Mouse (Mus musculus): ENCODE measurements around the gene Frmd8. TPM values are rescaled to one million over a fixed set of nuclear protein-coding genes. Genes with fewer than 3 reads are reported as not detected.

The Frmd8 gene
- polyA plus RNA-seq, 1 experiment from 2014 or later, result 9.4 TPM

DNA sequence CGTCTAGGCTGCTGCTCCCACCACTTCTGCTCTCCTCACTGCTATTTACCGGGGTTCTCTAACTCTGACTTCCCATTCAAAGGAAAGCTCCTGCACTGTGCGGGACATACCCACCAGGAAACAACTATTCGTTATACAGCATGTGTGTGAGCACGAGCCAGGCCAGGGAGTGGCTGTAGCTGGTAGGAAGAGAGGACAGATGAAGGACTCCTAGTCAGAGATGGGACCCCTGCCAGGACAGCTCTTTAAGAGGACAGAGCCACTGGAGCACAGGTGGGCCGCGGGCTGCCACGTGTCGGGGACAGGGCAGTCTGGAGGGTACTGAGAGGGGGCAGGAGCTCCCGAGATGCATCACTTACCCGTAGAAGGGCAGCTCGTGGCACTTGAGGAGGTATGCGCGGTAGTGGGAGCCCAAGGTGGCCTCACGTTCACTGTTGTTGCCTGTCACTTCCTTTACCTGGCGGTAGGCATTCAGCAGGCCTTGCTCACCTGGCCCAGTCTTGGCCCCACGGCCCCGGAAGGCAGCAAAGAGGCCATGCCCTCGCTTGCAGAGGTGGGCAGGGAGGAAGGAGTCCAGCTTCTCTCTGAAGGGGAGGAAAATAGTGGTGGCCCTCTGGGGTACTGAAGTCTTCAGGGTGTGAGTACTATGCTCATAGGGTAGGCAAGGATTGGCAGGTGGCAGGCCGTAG, 10.2 kb downstream of the Frmd8 start:
- Histone ChIP-seq H3K27me3 (ENCODE audit: control insufficient read depth, insufficient read depth, low read length) (no peaks in the 10 kb centered on the region), H3K27ac (ENCODE audit: low read depth, low read length) (no peak overlapping the region), H3K4me3 (ENCODE audit: low read depth, low read length) (no peak overlapping the region), H3K36me3 (ENCODE audit: control insufficient read depth, insufficient read depth, low read length) (peaks cover 18% of the 10 kb centered on the region), H3K4me1 (ENCODE audit: control insufficient read depth, insufficient read depth, low read length) (no peaks in the 10 kb centered on the region), H3K4me2 (ENCODE audit: low read depth, low read length) (no peak overlapping the region), H3K9me3 (ENCODE audit: control insufficient read depth, low read length) (no peaks in the 10 kb centered on the region), H3K9ac (replicated peaks; ENCODE audit: low read depth, low read length) (no peak overlapping the region)
- 93% methylated on average over 20 of the region's 20 CpGs for WGBS
- ATAC-seq (ENCODE audit: low read depth), result no peak

DNA sequence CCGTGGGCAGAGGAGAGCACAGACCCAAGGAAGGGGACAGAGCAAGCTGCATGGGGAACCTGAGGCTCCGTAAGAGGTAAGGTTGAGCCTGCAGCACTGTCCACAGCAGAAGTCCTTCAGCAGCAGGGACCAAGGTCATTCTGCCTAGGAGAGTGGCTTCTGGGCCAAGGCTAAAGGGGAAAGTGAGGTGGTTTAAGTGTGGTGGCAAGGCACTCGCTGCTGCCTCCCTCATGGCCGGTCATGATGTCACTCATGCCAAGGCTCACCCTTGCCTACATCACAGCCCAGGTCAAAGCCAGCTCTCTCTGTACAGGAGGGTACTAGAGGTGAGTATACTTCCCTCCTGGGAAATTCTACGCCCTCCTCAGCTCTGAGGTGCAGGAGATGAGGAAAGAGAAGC, 11.3 kb downstream of the Frmd8 start:
- no peaks in the 10 kb centered on the region for H3K9me3 ChIP-seq (ENCODE audit: control insufficient read depth, low read length)
- no peak for ATAC-seq (ENCODE audit: low read depth)
- H3K4me3 ChIP-seq (ENCODE audit: low read depth, low read length), result no peak overlapping the region
- no peak overlapping the region for H3K27ac ChIP-seq (ENCODE audit: low read depth, low read length)
- no peaks in the 10 kb centered on the region for H3K4me1 ChIP-seq (ENCODE audit: control insufficient read depth, insufficient read depth, low read length)
- H3K9ac ChIP-seq (replicated peaks; ENCODE audit: low read depth, low read length), result no peak overlapping the region
- H3K36me3 ChIP-seq (ENCODE audit: control insufficient read depth, insufficient read depth, low read length), result peaks cover 12% of the 10 kb centered on the region
- WGBS, result 95% methylated on average over 5 of the region's 5 CpGs
- no peak overlapping the region for H3K4me2 ChIP-seq (ENCODE audit: low read depth, low read length)
- H3K27me3 ChIP-seq (ENCODE audit: control insufficient read depth, insufficient read depth, low read length), result no peaks in the 10 kb centered on the region

GRCm38 (mm10) chr19:5862335-5863085, 12.6 kb downstream of the Frmd8 start:
- Histone ChIP-seq H3K27me3 (ENCODE audit: control insufficient read depth, insufficient read depth, low read length) (no peaks in the 10 kb centered on the region), H3K36me3 (ENCODE audit: control insufficient read depth, insufficient read depth, low read length) (peaks cover 11% of the 10 kb centered on the region; the same call in 1 of the 2 replicates), H3K4me1 (ENCODE audit: control insufficient read depth, insufficient read depth, low read length) (no peaks in the 10 kb centered on the region), H3K4me3 (ENCODE audit: low read depth, low read length) (no peak overlapping the region), H3K4me2 (ENCODE audit: low read depth, low read length) (no peak overlapping the region), H3K27ac (ENCODE audit: low read depth, low read length) (no peak overlapping the region), H3K9ac (replicated peaks; ENCODE audit: low read depth, low read length) (no peak overlapping the region), H3K9me3 (ENCODE audit: control insufficient read depth, low read length) (no peaks in the 10 kb centered on the region)
- ATAC-seq (ENCODE audit: low read depth), result no peak
- 96% methylated on average over 14 of the region's 14 CpGs for WGBS

DNA sequence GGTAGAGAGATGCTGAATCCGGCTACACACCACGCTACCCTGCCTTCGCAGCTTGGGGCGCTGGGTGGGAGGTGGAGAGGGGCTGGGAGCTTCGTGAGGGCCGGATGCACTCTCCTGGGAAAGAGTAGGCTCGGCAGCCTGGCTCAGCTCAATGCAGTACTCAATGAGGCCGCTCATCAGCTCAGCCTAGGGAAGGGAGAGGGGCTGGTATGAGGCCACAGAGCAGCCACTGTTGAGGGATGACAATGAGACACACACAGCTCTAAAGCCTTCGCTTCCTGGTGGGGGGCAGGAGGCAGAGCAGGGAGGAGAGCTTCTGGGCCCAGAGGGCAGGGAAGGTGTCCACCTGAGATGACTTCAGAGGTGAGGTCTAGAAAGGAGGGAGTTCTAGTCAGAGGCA, 18.5 kb downstream of the Frmd8 start:
- Histone ChIP-seq H3K4me1 (ENCODE audit: control insufficient read depth, insufficient read depth, low read length) (no peaks in the 10 kb centered on the region), H3K27me3 (ENCODE audit: control insufficient read depth, insufficient read depth, low read length) (no peaks in the 10 kb centered on the region), H3K4me3 (ENCODE audit: low read depth, low read length) (no peak overlapping the region), H3K9ac (replicated peaks; ENCODE audit: low read depth, low read length) (no peak overlapping the region), H3K36me3 (ENCODE audit: control insufficient read depth, insufficient read depth, low read length) (peaks cover 17% of the 10 kb centered on the region), H3K4me2 (ENCODE audit: low read depth, low read length) (no peak overlapping the region), H3K27ac (ENCODE audit: low read depth, low read length) (no peak overlapping the region), H3K9me3 (ENCODE audit: control insufficient read depth, low read length) (no peaks in the 10 kb centered on the region)
- no peak for ATAC-seq (ENCODE audit: low read depth)
- WGBS, result 87% methylated on average over 9 of the region's 9 CpGs

GRCm38 (mm10) chr19:5852035-5852722, 22.9 kb downstream of the Frmd8 start:
- no peak overlapping the region for H3K4me3 ChIP-seq (ENCODE audit: low read depth, low read length)
- H3K4me2 ChIP-seq (ENCODE audit: low read depth, low read length), result no peak overlapping the region
- H3K27ac ChIP-seq (ENCODE audit: low read depth, low read length), result no peak overlapping the region
- no peak for ATAC-seq (ENCODE audit: low read depth)
- no peaks in the 10 kb centered on the region for H3K9me3 ChIP-seq (ENCODE audit: control insufficient read depth, low read length)
- H3K36me3 ChIP-seq (ENCODE audit: control insufficient read depth, insufficient read depth, low read length), result peaks cover 12% of the 10 kb centered on the region
- H3K4me1 ChIP-seq (ENCODE audit: control insufficient read depth, insufficient read depth, low read length), result peaks cover 22% of the 10 kb centered on the region
- no peaks in the 10 kb centered on the region for H3K27me3 ChIP-seq (ENCODE audit: control insufficient read depth, insufficient read depth, low read length)
- WGBS, result 89% methylated on average over 12 of the region's 12 CpGs
- no peak overlapping the region for H3K9ac ChIP-seq (replicated peaks; ENCODE audit: low read depth, low read length)

- ATAC-seq (ENCODE audit: low read depth), result no peak
- Histone ChIP-seq H3K4me2 (ENCODE audit: low read depth, low read length) (no peak overlapping the region), H3K36me3 (ENCODE audit: control insufficient read depth, insufficient read depth, low read length) (peaks cover 11% of the 10 kb centered on the region), H3K9me3 (ENCODE audit: control insufficient read depth, low read length) (no peaks in the 10 kb centered on the region), H3K4me1 (ENCODE audit: control insufficient read depth, insufficient read depth, low read length) (peaks cover 26% of the 10 kb centered on the region), H3K27ac (ENCODE audit: low read depth, low read length) (no peak overlapping the region), H3K9ac (replicated peaks; ENCODE audit: low read depth, low read length) (no peak overlapping the region), H3K4me3 (ENCODE audit: low read depth, low read length) (no peak overlapping the region), H3K27me3 (ENCODE audit: control insufficient read depth, insufficient read depth, low read length) (no peaks in the 10 kb centered on the region)
- WGBS, result 72% methylated on average over 5 of the region's 5 CpGs
Measured at GRCm38 (mm10) chr19:5851481-5851971, 23.5 kb downstream of the Frmd8 start.

DNA sequence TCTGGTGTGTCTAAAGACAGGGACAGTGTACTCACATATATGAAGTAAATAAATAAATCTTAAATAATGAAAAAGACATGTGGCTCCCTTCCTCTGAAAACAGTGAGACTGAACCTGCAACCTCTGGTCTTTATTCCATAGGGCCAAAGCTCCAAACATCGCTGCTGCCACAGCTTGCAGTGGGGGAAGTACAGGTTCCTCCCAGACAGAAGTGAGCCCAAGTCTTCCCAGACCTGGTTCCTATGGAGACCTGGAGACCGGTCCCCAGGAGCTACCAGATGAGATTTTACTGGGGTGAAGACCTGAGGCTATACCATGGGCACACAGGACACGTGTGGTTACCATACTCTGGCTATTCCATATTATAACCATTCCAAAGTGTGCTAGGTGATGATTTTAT, 24.2 kb downstream of the Frmd8 start:
- Histone ChIP-seq H3K9me3 (ENCODE audit: control insufficient read depth, low read length) (no peaks in the 10 kb centered on the region), H3K27ac (ENCODE audit: low read depth, low read length) (no peak overlapping the region), H3K27me3 (ENCODE audit: control insufficient read depth, insufficient read depth, low read length) (no peaks in the 10 kb centered on the region), H3K4me2 (ENCODE audit: low read depth, low read length) (no peak overlapping the region), H3K36me3 (ENCODE audit: control insufficient read depth, insufficient read depth, low read length) (peaks cover 9% of the 10 kb centered on the region), H3K4me1 (ENCODE audit: control insufficient read depth, insufficient read depth, low read length) (peaks cover 26% of the 10 kb centered on the region), H3K9ac (replicated peaks; ENCODE audit: low read depth, low read length) (no peak overlapping the region), H3K4me3 (ENCODE audit: low read depth, low read length) (no peak overlapping the region)
- ATAC-seq (ENCODE audit: low read depth), result no peak
- WGBS, result 90% methylated on average over 3 of the region's 3 CpGs

DNA sequence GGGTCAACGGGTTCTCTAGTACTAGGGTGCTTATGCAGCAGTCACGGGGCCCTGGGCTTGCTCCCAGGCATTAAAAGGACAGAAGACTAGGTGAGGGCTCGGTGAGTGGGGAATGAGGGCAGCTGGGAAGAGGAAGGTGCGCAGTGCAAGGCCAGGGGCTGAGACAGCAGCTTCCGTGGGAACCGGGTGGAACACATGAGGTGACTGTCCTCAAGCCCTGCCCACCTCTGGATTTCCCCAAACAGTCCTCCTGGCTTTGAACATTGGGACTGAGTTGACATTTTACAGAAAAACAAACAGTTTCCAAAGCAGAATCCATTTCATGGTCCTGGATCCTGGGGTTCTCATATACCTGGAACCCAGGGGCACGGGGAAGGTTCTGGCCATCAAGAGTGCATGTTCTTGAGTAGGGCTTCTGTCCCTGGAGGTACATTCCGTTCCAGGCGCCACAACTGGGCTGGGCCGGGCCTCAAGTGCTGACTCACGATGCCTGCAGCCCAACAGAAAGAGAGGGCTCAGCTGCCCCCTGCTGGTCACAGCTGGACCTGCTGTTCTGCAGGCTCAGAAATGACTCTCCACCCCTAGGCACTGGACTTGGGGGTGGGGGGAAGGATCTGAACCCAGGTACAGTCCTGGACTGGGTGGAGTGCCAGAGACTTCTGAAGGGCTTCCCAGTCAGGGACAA, 25.1 kb downstream of the Frmd8 start:
- peaks cover 32% of the 10 kb centered on the region for H3K4me1 ChIP-seq (ENCODE audit: control insufficient read depth, insufficient read depth, low read length)
- no peak overlapping the region for H3K4me3 ChIP-seq (ENCODE audit: low read depth, low read length)
- 28% methylated on average over 11 of the region's 11 CpGs for WGBS
- H3K36me3 ChIP-seq (ENCODE audit: control insufficient read depth, insufficient read depth, low read length), result peaks cover 9% of the 10 kb centered on the region
- H3K27me3 ChIP-seq (ENCODE audit: control insufficient read depth, insufficient read depth, low read length), result no peaks in the 10 kb centered on the region
- no peak overlapping the region for H3K27ac ChIP-seq (ENCODE audit: low read depth, low read length)
- H3K9ac ChIP-seq (replicated peaks; ENCODE audit: low read depth, low read length), result no peak overlapping the region
- H3K9me3 ChIP-seq (ENCODE audit: control insufficient read depth, low read length), result no peaks in the 10 kb centered on the region
- ATAC-seq (ENCODE audit: low read depth), result peak; percentile 20; the same call in 1 of the 2 replicates
- no peak overlapping the region for H3K4me2 ChIP-seq (ENCODE audit: low read depth, low read length)

Measured in neural tube, embryonic 14.5 days (tissue).